Mouse (Mus musculus): ENCODE data around the gene Vps16. TPM values are rescaled to one million over a fixed set of nuclear protein-coding genes. Genes with fewer than 3 reads are reported as not detected.

The Vps16 gene
- total RNA-seq, 2 experiments from 2014 or later: 66.7 to 83.6 TPM

DNA sequence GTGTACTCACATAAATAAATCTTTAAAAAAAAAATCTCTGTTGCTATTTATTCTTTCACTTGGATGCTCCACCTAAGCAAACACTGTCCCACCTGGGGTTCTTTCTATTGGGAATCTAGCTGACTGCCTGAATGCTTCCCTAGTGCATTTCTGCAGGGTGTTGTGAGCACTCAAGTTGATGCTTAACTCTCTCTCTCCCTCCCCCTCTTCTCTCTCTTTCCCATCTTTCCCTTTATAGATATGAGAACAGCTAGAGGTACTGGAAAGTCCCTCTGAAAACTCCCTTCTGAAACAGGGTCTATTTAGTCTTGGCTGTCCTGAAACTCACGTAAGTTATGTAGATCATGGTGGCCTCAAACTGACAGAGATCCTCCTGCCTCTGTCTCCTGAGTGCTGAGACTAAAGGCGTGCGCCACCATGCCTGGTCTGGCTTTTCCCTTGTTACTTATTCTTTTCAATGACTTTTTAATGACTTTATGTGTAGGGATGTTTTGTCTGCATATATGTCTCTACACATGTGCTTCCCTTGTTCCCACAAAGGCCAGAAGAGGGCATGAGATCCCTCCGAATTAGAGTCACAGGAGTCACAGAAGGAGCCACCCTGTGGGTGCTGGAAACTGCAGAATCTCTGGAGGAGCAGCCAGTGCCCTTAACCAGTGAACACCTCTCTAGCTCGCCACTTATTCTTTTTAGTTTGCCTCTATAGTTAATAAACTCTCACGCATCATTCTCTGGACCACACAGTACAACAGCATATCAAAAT lies 9.9 kb upstream of the Vps16 start:
- intact Hi-C loops (cut with DNase I): no loop called here
- no peak for DNase-seq (ENCODE audit: low spot score in 2 of 2)

DNA sequence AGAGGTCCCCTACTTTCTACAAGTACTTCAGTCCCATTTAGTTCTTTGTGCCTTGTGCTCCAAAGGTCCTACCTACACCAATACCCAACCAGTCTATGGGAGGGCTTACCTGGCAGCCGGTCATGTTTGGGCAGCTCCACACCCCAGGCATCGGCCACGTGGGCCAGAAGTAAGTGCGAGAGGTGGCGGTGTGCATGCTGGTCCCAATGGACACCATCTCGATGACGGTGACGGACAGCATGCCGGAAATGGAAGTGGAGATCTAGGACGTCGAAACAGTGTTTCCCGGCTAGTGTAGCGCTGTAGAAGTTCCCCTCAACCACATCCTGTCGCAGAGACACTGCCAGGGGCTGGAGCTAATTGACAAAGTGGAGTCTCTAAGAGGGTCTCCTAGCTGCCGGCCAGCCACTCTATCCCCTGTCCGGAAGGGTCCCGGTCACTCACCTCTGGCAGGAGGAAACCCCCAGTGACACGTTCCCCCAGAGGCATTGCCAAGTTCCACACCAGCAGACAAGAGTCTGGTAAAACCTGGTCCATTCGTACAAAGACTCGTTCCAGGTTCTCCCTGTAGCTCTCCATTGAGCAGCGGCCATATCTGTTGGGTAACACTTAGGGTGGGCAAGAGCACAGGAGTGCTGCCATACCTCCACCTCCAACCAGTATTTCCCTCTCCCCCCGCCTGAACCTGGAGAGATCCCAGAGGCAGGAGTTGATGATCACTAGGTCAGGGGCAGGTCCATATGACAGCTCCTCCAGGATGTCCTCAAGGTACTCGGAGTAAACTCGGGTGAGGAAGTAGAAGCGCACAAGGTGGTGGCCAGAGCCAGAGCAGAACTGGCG lies 2.1 kb upstream of the Vps16 start:
- intact Hi-C loops (cut with DNase I): no loop called here
- DNase-seq (ENCODE audit: low spot score in 2 of 2): no peak

DNA sequence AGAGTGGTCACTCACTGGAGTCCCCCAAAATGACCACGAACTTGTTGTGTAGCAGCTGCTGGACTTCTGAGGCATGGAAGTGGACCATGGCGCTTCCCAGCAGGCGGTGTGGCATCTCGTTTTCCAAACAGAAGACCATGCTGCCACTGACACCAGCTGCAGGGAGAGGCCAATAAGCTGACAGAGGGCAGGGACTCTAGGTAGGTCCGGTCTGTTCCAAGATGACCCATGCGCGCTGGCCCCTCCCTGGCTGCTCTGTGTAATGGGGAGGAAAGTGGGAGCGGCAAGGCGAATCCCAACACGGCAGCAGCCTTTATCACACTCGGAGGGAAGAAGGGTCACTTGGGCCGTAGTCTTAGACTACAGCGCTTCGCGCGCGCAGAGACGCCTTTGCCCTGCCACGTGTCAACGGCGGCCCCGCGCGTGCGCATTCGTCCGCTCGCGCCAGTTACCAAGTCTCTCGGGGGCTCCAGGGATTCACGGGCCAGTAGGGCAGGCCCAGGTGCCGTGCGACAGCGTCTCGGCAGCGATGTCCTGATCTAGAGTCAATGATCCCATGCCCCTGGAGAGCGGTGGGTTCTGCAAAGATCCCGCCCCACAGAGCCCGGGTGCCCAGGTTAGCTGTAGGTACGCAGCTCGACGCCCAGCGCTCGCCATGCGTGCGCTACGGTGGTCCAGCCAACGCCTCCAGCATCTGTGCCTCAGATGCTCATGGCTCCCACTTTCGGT lies 578 bp upstream of the Vps16 start:
- peak; percentile 80 for DNase-seq (ENCODE audit: low spot score in 2 of 2)
- intact Hi-C loops (cut with DNase I): no loop called here

DNA sequence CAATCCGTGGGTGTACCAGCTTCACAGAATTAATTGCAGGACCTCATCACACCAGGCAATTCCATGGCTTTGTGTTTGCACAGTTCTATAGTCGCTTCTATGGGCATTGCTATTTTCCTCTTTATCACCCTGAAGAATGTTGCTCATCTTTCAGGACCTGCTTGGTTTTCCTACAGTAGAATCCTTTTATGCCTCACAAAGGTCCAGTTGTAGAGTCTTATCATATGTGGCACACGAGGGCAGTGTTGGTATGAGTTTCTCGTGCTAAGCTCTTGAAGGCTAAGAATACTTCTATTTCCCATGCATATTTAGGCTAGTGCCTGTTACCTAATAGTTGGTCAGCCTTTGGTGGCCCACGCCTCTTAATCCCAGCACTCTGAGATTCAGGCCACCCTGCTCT lies 973 bp downstream of the Vps16 start:
- intact Hi-C loops (cut with DNase I): no loop called here
- peak in 1 of 2 experiments; percentile 27 for DNase-seq (ENCODE audit: low spot score in 2 of 2)

DNA sequence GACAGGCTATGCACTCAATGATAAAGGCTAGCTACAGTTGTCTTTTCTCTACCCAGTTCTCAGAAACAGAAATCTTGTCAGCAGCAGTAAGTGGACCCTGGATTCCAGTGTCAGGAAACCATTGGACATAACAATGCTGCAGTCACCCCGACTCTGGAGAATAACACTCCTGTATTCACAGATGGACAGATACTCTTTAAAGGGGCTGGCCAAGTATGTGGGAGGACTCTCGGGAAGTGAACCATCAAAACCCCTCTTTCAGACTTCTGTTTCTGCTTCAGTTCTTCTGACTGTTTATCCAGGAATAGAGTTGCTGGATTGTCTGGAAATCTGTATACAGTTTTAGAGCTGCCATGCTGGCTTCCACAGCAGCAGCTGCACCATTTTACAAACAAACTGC lies 5.7 kb downstream of the Vps16 start:
- no peak for DNase-seq (ENCODE audit: low spot score in 2 of 2)
- intact Hi-C loops (cut with DNase I): no loop called here

DNA sequence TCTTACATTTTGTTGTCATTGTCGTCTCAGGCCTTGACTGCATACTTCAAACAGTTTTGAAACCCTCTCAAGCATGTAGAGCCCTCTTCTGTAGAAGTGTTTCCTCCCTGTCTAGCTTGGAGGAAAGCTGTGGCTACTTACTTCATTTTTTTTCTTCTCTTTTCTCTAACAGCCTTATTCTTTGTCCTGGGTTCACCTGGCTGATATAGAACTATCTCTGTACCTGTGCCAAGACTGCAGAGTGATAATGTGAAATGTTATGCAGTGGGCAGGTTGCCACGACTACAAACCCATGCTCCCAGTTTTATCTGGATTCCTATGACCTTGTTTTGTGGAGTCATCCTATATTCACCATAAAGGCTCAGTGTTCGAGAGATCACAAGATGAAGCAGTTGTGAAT lies 6.3 kb downstream of the Vps16 start:
- DNase-seq (ENCODE audit: low spot score in 2 of 2): no peak
- intact Hi-C loops (cut with DNase I): no loop called here

DNA sequence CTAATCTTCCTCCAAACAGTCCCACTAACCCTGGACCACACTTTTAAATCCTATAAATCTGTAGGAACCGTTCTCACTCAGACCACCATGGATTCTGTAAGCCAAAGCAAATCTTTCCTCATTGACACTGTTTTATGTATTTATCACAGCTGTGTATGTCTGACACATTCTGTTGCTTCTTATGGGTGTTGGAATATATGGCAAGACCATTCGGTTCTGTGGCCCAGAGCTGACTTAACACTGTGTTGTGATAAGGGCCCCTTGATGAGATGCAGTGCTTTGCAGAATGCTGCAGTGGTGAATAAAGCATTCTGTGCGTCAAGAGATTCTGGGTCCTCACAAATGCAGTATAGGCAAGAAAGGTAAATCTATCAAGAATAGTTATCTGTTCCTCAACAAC lies 8.0 kb downstream of the Vps16 start:
- intact Hi-C loops (cut with DNase I): no loop called here

DNA sequence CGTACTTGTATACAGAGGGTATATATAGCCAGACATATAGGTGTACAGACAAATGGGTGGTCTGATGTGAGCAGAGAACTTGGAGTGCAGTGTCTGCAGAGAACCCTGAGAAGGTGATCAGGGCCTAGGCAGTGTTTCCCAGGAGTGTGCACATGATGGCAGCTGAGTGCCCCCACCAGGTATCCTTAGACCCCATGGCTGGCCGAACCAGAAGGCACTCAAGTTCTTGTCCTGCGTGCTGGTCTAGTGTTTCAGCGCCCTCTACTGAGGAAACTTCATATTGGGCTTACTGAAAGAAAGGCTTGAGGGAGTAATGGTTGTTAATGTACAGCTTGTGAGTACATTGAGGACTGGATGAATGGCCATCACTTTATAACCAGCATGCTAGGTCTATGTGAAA lies 9.0 kb downstream of the Vps16 start:
- intact Hi-C loops (cut with DNase I): no loop called here
- DNase-seq (ENCODE audit: low spot score in 2 of 2): peak; percentile 69 to 71

More for the DNA sequence above, 8.0 kb downstream of the Vps16 start:
- no peak for DNase-seq (ENCODE audit: low spot score in 2 of 2)

DNA sequence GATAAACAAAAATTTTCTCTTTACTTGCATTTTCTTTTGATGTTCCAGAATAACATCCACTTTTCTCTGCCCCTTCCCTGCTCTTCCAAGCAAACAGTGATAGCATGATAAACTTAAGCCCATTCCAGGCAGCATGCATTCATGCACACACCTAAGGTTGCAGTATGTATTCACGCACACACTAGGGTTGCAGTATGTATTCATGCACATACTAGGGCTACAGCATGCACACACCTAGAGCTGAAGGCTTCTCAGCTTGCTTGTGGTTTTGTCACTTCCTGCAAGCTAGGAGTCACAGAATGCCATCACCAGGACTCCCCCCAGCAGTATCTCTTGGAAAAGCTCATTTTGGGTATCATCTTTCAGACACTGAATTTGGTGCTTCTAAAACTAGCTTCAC lies 12.6 kb downstream of the Vps16 start:
- no peak for DNase-seq (ENCODE audit: low spot score in 2 of 2)
- intact Hi-C loops (cut with DNase I): no loop called here

DNA sequence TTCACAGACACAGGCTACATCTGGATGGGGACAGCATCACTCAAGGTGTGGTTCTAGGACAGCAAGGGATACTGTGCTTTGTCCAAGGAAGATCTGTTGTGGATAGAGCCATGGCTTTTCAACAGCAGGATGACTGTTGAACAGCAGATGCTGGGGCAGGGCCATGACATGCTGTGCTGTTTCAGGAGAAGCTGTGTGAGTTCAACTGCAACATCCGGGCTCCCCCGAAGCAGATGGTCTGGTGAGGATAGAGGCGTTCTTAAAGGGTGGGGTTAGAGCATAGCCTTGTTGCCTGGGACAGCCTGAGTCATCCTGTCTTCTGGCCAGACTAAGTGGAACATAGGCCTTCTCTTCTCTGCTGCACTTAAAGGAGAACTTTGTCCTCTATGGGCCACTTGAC lies 14.7 kb downstream of the Vps16 start:
- no peak for DNase-seq (ENCODE audit: low spot score in 2 of 2)
- intact Hi-C loops (cut with DNase I): no loop called here

DNA sequence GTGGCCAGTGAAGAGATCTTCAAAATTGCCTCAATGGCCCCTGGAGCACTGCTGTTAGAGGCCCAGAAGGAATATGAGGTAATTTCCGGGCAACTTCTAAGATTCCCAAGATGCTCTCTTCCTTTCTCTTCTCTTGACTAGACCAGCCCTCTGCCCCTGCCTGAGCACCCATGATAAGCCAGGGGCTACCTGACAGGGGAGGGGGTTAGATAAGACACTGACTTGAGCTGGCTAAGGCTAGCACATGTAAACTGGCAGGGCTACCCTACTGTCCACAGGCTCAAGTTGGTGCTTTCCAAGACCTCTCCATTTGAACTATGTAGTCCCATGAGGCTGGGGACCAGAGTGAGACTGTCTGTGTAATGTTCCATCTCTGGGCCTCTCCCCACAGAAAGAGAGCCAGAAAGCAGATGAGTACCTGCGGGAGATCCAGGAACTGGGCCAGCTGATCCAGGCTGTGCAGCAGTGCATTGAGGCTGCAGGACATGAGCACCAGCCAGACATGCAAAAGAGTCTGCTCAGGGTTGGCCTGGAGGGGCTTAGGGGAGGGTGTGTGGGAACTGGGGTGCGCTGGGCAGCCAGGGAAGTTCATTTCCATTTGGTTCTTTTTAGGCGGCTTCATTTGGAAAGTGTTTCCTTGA lies 15.8 kb downstream of the Vps16 start:
- DNase-seq (ENCODE audit: low spot score in 2 of 2): no peak
- intact Hi-C loops (cut with DNase I): no loop called here

DNA sequence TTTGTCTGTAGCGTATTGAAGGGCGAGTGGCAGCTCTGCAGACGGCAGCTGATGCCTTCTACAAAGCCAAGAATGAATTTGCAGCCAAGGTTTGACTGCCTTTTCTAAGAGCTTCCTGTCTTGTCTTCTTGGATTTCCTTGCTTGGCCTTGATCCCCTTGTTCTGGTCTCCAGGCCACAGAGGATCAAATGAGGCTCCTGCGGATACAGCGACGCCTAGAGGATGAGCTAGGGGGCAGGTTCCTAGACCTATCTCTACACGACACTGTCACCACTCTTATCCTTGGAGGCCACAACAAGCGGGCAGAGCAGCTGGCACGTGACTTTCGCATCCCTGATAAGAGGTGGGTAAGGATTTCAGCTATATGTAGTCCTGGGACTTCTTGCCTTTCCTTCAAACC lies 18.0 kb downstream of the Vps16 start:
- DNase-seq (ENCODE audit: low spot score in 2 of 2): no peak
- intact Hi-C loops (cut with DNase I): no loop called here

DNA sequence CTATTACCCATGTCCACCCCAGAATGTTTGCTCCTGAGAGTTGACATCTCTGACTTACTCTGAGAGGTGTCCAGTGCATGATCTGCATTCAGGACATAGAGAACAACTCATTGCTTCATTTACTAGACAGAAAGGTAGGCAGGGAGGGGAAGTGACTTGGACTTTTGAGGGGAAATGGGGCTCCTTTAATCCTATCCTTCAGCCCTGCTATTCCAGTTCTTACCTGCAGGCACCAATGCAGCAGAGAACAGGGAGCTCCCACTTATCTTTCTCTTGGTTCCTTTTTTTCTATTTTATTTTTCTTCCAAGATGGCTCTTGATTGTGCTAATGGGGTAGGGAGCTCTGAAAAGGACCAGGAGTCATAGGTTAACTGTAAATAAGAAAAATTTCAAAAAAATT lies 24.3 kb downstream of the Vps16 start:
- intact Hi-C loops (cut with DNase I): no loop called here
- no peak for DNase-seq (ENCODE audit: low spot score in 2 of 2)

DNA sequence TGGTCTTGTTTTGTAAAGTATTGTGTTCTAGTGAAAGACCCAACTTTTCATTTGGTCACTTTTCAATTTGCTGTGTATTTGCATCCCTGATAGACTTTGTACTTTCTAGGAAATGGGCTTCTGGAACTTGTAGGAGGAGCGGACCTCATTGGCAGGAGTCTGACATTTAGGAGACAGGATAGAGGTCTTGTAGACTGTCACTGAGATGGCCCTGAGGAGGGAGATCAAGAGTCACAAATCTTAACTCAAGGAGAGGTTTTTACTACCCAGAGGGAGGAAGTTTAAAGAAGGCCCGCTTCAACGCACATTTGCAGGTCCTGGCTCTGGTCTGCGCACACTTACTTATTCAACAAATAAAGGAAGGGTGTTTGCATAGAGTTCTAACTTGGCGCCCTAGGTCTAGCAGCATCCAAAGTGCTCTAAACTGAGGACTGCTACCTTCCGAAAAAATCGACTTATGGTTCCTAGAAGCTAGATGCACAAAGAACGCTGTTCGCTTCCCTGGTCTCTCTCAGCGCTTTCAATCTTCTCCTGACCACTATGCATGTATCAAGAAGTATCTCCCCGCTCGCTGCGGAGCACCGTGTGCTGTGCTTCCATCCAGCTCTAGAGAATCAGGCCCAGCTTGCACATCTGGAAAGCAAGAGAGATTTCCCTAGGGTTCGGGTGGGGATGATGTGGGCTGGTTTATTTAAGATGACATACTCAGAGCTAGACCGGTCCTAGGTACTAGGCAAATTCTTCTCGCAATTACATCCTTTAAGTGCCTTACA lies 25.1 kb downstream of the Vps16 start:
- no peak for DNase-seq (ENCODE audit: low spot score in 2 of 2)
- intact Hi-C loops (cut with DNase I): no loop called here

DNA sequence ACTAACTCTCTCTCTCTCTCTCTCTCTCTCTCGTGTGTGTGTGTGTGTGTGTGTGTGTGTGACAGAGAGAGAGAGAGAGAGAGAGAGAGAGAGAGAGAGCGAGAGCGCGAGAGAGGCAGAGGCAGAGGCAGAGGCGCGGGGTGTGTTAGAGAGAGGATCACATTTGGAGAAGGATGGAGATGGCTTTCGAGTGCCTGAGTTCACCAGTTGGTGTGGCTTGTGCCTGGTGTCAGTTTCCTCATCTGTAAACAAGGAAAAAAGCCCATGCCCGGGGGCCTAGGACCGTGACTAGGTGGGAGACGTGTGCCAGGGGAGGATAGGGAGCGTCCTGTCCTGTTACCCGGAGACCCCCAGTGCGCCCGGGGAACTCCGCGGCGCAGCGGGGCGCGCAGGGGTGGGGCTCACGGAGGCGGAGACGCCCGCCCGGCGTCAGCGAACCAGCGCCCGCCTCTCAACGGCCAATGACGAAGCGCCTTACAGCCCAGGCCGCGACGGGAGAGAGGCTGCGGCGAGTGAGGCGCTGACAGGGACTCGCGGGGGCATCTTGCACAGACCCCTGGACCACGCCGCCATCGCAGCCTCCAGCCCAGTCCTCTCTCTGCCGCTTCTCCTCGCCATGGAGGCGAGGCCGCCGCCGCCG lies 25.8 kb downstream of the Vps16 start, which contains the start of gene Ptpra:
TSS of gene Ptpra (plus strand) at position 485 of the 640 bp plus-strand sequence.
- intact Hi-C loops (cut with DNase I): loop anchor here (5.0 kb wide), 3 partner anchors 47 to 82 kb away; no protein-coding TSS in a partner anchor
- DNase-seq (ENCODE audit: low spot score in 2 of 2): peak; percentile 88 to 92

DNA sequence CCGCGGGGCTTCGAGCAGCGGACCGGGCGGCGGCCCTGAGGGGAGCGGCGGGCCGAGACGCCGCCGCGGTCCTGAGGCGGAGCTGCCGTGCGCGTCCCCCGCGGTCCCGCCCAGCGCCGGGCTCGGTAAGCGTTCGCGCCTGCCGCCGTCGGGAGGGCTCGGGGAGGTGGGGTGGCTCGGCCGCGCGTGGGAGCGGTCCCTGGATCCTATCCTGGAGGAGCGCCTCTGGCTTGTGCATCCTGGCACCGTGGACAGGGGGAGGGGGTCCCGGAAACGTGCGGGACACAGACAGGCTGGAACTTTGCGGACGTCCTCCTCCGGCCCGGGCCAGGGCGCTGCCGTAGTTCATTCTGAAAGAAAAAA lies 26.3 kb downstream of the Vps16 start:
- intact Hi-C loops (cut with DNase I): loop anchor here (5.0 kb wide), 3 partner anchors 47 to 82 kb away; no protein-coding TSS in a partner anchor
- DNase-seq (ENCODE audit: low spot score in 2 of 2): peak; percentile 52 to 70

DNA sequence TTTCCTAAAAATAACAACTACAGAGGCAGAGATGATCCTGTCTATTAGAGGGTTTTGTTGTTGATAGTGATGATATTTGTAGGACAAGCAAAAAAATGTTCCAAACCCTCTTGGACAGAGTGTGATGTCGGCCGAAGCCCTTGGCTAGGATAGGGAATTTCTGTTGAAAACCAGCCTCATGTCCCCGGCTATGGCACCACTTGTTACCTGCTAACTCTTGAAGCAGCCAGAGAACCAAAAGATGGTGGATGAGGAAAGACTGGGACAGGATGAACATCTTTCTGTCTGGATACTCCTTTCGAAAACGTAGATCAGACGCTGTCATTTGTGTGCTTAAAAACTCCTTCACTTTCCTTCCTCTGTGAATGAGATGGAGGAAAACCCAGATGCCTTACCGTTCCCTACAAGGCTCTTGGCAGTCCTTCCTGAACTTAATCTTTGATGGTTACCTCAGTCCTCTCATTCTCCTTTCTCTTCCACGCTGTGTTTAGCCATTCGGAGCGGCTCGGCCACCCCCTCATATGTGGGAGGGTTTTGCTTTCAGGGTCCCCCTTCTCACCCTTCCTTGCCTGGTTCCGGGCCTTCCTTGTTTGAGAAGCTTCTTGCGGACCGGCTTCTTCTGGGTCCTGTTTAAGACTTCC lies 27.1 kb downstream of the Vps16 start:
- no peak for DNase-seq (ENCODE audit: low spot score in 2 of 2)
- intact Hi-C loops (cut with DNase I): loop anchor here (5.0 kb wide), 3 partner anchors 46 to 81 kb away; no protein-coding TSS in a partner anchor

DNA sequence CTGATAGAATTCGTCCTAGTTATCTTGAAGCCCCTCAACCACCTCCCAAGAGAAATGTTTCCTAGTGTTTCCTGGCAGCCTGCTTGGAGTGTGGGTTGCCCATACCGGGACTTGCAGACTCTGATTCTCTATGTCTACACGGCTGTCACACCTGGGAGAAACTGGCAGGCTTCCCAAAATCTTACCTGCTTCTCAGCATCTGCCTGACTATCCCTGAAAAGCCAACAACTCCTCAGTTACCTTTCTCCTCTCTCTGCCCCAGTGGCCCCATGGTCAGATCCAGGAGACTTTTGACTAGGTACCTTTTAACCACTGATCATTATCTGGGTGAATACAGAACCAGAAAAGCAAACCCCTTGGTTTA lies 27.6 kb downstream of the Vps16 start:
- peak in 1 of 2 experiments; percentile 17 for DNase-seq (ENCODE audit: low spot score in 2 of 2)
- intact Hi-C loops (cut with DNase I): loop anchor here (5.0 kb wide), 3 partner anchors 46 to 81 kb away; no protein-coding TSS in a partner anchor

All from left cerebral cortex, postnatal 14 days (tissue).